Mouse (Mus musculus) cerebellum, adult 2 months (tissue): ENCODE data around the gene Odf3b.

Source experiments
- CTCF ChIP-seq: fragments of 200-500 bp; IDR thresholded peaks from 2 replicates; pipeline ENCODE4 v1.5.1; 2011; ENCODE audit warnings: low read depth, mild to moderate bottlenecking, control low read depth, low read length, moderate library complexity, borderline replicate concordance; ENCODE audit not compliant: insufficient read depth
- POLR2A ChIP-seq: fragments of 200-500 bp; IDR thresholded peaks from 2 replicates; pipeline ENCODE4 v1.6.1; 2011; ENCODE audit warnings: low read length, control low read depth, borderline replicate concordance; ENCODE audit not compliant: insufficient read depth

DNA sequence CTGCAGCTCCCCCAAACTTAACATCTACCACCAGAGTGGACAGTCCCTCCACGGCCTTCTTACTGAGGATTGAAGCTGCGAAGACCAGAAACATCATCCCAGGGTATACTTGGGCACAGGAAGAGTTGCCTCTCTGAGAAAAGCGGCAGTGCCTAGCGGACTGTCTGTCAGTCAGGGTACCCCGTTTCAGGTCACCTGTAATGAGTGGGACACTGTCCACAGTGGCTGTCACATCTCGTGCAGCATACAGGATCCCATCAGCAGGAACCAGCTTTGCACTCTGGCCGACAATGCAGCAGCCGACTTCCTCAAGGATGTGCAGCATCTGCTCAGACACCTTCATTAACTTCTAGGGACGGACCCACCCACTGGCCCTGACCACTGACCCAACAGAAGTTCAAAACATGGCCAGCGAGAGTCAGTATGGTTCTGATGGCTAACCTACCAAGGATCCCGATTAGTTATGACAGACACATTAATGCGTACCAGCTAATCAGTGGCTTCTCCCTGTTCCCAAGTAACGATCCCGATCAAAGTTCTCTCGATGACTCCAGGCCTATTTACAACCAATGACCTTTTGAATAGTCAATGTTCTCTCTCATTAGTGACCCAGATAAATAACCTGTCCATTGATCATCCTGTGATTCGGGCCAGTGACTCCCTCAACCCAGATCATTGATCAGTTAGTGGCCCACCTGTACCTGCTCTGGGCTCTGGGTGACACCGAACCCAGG is 4.1 kb downstream of the Odf3b start:
- TF ChIP-seq CTCF (no peak), POLR2A (no peak)
